Mouse (Mus musculus): ENCODE data around the gene Rab3il1.

- TF ChIP-seq CTCF (IDR thresholded peaks at IDR 0.05; ENCODE audit: low read depth) (no peak), EP300 (optimal IDR thresholded peaks at IDR 0.05) (no peak)
Observed at GRCm38 (mm10) chr19:9998736-9999486, 2.6 kb upstream of the Rab3il1 start.

Data from stomach, postnatal 0 days (tissue).